Mouse (Mus musculus) hindbrain, embryonic 12.5 days (tissue): Measurements from ENCODE around the gene Tnk2. TPM values are rescaled to one million over a fixed set of nuclear protein-coding genes. Genes with fewer than 3 reads are reported as not detected.
A peak's percentile ranks its signal among the peaks of the same experiment; 100 is the strongest.

Experiments used
- ATAC-seq: fragments of 200-750 bp; cut with Nextera tagmentation; 2 replicates; pipeline ENCODE4 v1.8.0; 2017; ENCODE audit warnings: moderate TSS enrichment; ENCODE audit not compliant: low FRiP score
- H3K27ac ChIP-seq: fragments of 300-500 bp; sonication (generic); 2 replicates; pipeline ENCODE4 v1.5.1; 2016; ENCODE audit warnings: mild to moderate bottlenecking
- H3K27me3 ChIP-seq: fragments of 300-500 bp; sonication (generic); 2 replicates; pipeline ENCODE4 v1.6.1; 2016; ENCODE audit warnings: mild to moderate bottlenecking
- H3K36me3 ChIP-seq: fragments of 300-500 bp; sonication (generic); 2 replicates; pipeline ENCODE4 v1.6.1; 2016; ENCODE audit warnings: mild to moderate bottlenecking
- H3K4me1 ChIP-seq: fragments of 300-500 bp; sonication (generic); 2 replicates; pipeline ENCODE4 v1.6.1; 2016
- H3K4me2 ChIP-seq: fragments of 300-500 bp; sonication (generic); replicated peaks from 2 replicates; pipeline ENCODE4 v1.6.1; 2016; ENCODE audit warnings: mild to moderate bottlenecking
- H3K4me3 ChIP-seq: fragments of 300-500 bp; sonication (generic); 2 replicates; pipeline ENCODE4 v1.5.1; 2016; ENCODE audit warnings: mild to moderate bottlenecking
- H3K9ac ChIP-seq: fragments of 300-500 bp; sonication (generic); 2 replicates; pipeline ENCODE4 v1.6.1; 2016; ENCODE audit warnings: mild to moderate bottlenecking, moderate library complexity
- H3K9me3 ChIP-seq: fragments of 300-500 bp; sonication (generic); replicated peaks from 2 replicates; pipeline ENCODE4 v1.6.1; 2016; ENCODE audit warnings: mild to moderate bottlenecking
- WGBS: fragments of 180-500 bp; shearing (Covaris S2); methylation state at CpG from one replicate; pipeline ENCODE4 v1.1.7; 2016; 5-methylcytosine and 5-hydroxymethylcytosine counted together
- polyA plus RNA-seq: library from polyadenylated mRNA; unstranded; fragments of >200 nt; fragmentation: Nextera tagmentation; extraction: Ambion mirVana; gene quantifications from 2 replicates; pipeline ENCODE4 v1.2.1, GENCODE M21; 2016

The Tnk2 gene
- polyA plus RNA-seq, 1 experiment from 2014 or later: 17.2 TPM

GRCm38 (mm10) chr16:32687221-32687620 lies 43.5 kb downstream of the Tnk2 start:
- Histone ChIP-seq H3K36me3 (peaks cover 6% of the 10 kb centered on the region), H3K9me3 (no peaks in the 10 kb centered on the region), H3K4me1 (no peaks in the 10 kb centered on the region), H3K4me3 (no peak overlapping the region), H3K27ac (no peak overlapping the region), H3K9ac (no peak overlapping the region), H3K4me2 (no peak overlapping the region), H3K27me3 (no peaks in the 10 kb centered on the region)
- ATAC-seq: no peak
- 82% methylated on average over 5 of the region's 5 CpGs for WGBS

- Histone ChIP-seq H3K9me3 (no peaks in the 10 kb centered on the region), H3K4me3 (no peak overlapping the region), H3K4me1 (no peaks in the 10 kb centered on the region), H3K36me3 (no peaks in the 10 kb centered on the region), H3K27me3 (no peaks in the 10 kb centered on the region), H3K4me2 (no peak overlapping the region), H3K9ac (0 out of 2 replicates have a peak overlapping the region, but pooled peaks have one; percentile 10), H3K27ac (no peak overlapping the region)
- no peak for ATAC-seq
- 50% methylated on average over 4 of the region's 4 CpGs for WGBS
Observed at GRCm38 (mm10) chr16:32688770-32689169, 45.1 kb downstream of the Tnk2 start.

GRCm38 (mm10) chr16:32689501-32689900 lies 45.8 kb downstream of the Tnk2 start:
- no peaks in the 10 kb centered on the region for H3K36me3 ChIP-seq
- no peak overlapping the region for H3K4me2 ChIP-seq
- no peak overlapping the region for H3K27ac ChIP-seq
- no peak for ATAC-seq
- H3K9ac ChIP-seq: no peak overlapping the region
- WGBS: 6% methylated on average over 9 of the region's 9 CpGs
- H3K27me3 ChIP-seq: no peaks in the 10 kb centered on the region
- H3K4me1 ChIP-seq: no peaks in the 10 kb centered on the region
- no peak overlapping the region for H3K4me3 ChIP-seq
- H3K9me3 ChIP-seq: no peaks in the 10 kb centered on the region

GRCm38 (mm10) chr16:32696841-32697464 lies 53.3 kb downstream of the Tnk2 start:
- no peak overlapping the region for H3K27ac ChIP-seq
- H3K4me2 ChIP-seq: no peak overlapping the region
- H3K9ac ChIP-seq: no peak overlapping the region
- no peak overlapping the region for H3K4me3 ChIP-seq
- H3K27me3 ChIP-seq: no peaks in the 10 kb centered on the region
- no peaks in the 10 kb centered on the region; the same call in 1 of the 2 replicates for H3K4me1 ChIP-seq
- no peak for ATAC-seq
- 49% methylated on average over 7 of the region's 7 CpGs for WGBS
- no peaks in the 10 kb centered on the region for H3K9me3 ChIP-seq
- no peaks in the 10 kb centered on the region for H3K36me3 ChIP-seq

- WGBS: 86% methylated on average over 22 of the region's 22 CpGs
- no peak overlapping the region for H3K27ac ChIP-seq
- no peaks in the 10 kb centered on the region for H3K27me3 ChIP-seq
- H3K9me3 ChIP-seq: no peaks in the 10 kb centered on the region
- H3K36me3 ChIP-seq: no peaks in the 10 kb centered on the region
- H3K4me2 ChIP-seq: no peak overlapping the region
- H3K4me1 ChIP-seq: no peaks in the 10 kb centered on the region; the same call in 1 of the 2 replicates
- no peak for ATAC-seq
- H3K4me3 ChIP-seq: no peak overlapping the region
- no peak overlapping the region for H3K9ac ChIP-seq
Observed at GRCm38 (mm10) chr16:32697665-32698446, 54.2 kb downstream of the Tnk2 start.

- Histone ChIP-seq H3K4me3 (no peak overlapping the region), H3K9ac (no peak overlapping the region), H3K4me2 (no peak overlapping the region), H3K36me3 (no peaks in the 10 kb centered on the region), H3K4me1 (no peaks in the 10 kb centered on the region; the same call in 1 of the 2 replicates), H3K27me3 (no peaks in the 10 kb centered on the region), H3K9me3 (no peaks in the 10 kb centered on the region), H3K27ac (no peak overlapping the region)
- no peak for ATAC-seq
- WGBS: 30% methylated on average over 7 of the region's 7 CpGs
Observed at GRCm38 (mm10) chr16:32698550-32698949, 54.9 kb downstream of the Tnk2 start.

- ATAC-seq: no peak
- no peak overlapping the region for H3K27ac ChIP-seq
- no peaks in the 10 kb centered on the region for H3K27me3 ChIP-seq
- peaks cover 3% of the 10 kb centered on the region; the same call in 1 of the 2 replicates for H3K9me3 ChIP-seq
- WGBS: 59% methylated on average over 9 of the region's 9 CpGs
- H3K4me3 ChIP-seq: no peak overlapping the region
- H3K4me1 ChIP-seq: peaks cover 5% of the 10 kb centered on the region; the same call in 1 of the 2 replicates
- no peak overlapping the region for H3K4me2 ChIP-seq
- H3K9ac ChIP-seq: no peak overlapping the region
- H3K36me3 ChIP-seq: no peaks in the 10 kb centered on the region
Observed at GRCm38 (mm10) chr16:32703312-32703912, 59.7 kb downstream of the Tnk2 start.

- 99% methylated on average over 3 of the region's 3 CpGs for WGBS
- no peak overlapping the region for H3K4me3 ChIP-seq
Observed at GRCm38 (mm10) chr16:32705606-32706005, 61.9 kb downstream of the Tnk2 start.

GRCm38 (mm10) chr16:32707111-32707823 lies 63.6 kb downstream of the Tnk2 start:
- Histone ChIP-seq H3K9me3 (peaks cover 3% of the 10 kb centered on the region; the same call in 1 of the 2 replicates), H3K27me3 (no peaks in the 10 kb centered on the region), H3K27ac (no peak overlapping the region), H3K36me3 (no peaks in the 10 kb centered on the region), H3K4me3 (no peak overlapping the region), H3K9ac (no peak overlapping the region), H3K4me2 (no peak overlapping the region), H3K4me1 (peaks cover 5% of the 10 kb centered on the region; the same call in 1 of the 2 replicates)
- WGBS: 67% methylated on average over 17 of the region's 17 CpGs
- ATAC-seq: no peak

More at GRCm38 (mm10) chr16:32705606-32706005, 61.9 kb downstream of the Tnk2 start:
- Histone ChIP-seq H3K4me1 (peaks cover 5% of the 10 kb centered on the region; the same call in 1 of the 2 replicates), H3K9ac (no peak overlapping the region), H3K27ac (no peak overlapping the region), H3K9me3 (peaks cover 3% of the 10 kb centered on the region; the same call in 1 of the 2 replicates), H3K36me3 (no peaks in the 10 kb centered on the region), H3K27me3 (no peaks in the 10 kb centered on the region), H3K4me2 (no peak overlapping the region)
- no peak for ATAC-seq

GRCm38 (mm10) chr16:32707824-32708456 lies 64.3 kb downstream of the Tnk2 start:
- H3K9me3 ChIP-seq: peaks cover 3% of the 10 kb centered on the region; the same call in 1 of the 2 replicates
- H3K4me1 ChIP-seq: peaks cover 5% of the 10 kb centered on the region; the same call in 1 of the 2 replicates
- no peak overlapping the region for H3K4me2 ChIP-seq
- no peaks in the 10 kb centered on the region for H3K36me3 ChIP-seq
- no peak; the same call in 1 of the 2 replicates for ATAC-seq
- WGBS: 71% methylated on average over 9 of the region's 9 CpGs
- H3K4me3 ChIP-seq: no peak overlapping the region
- H3K27ac ChIP-seq: no peak overlapping the region
- no peaks in the 10 kb centered on the region for H3K27me3 ChIP-seq
- no peak overlapping the region for H3K9ac ChIP-seq

GRCm38 (mm10) chr16:32708457-32709033 lies 64.9 kb downstream of the Tnk2 start:
- H3K4me2 ChIP-seq: no peak overlapping the region
- WGBS: 85% methylated on average over 10 of the region's 10 CpGs
- H3K36me3 ChIP-seq: no peaks in the 10 kb centered on the region
- no peak overlapping the region for H3K4me3 ChIP-seq
- ATAC-seq: no peak
- H3K9me3 ChIP-seq: peaks cover 3% of the 10 kb centered on the region; the same call in 1 of the 2 replicates
- H3K9ac ChIP-seq: no peak overlapping the region
- H3K27me3 ChIP-seq: no peaks in the 10 kb centered on the region
- no peak overlapping the region for H3K27ac ChIP-seq
- H3K4me1 ChIP-seq: peaks cover 5% of the 10 kb centered on the region; the same call in 1 of the 2 replicates
